Mouse (Mus musculus): Measurements from ENCODE around the gene Zfp978.
A peak's percentile ranks its signal among the peaks of the same experiment; 100 is the strongest.
"Not testable (repeated sequence)": the region's sequence is repeated elsewhere in the genome, so short reads cannot be mapped to it uniquely, and the experiment has no call there.

The Zfp978 gene

GRCm38 (mm10) chr4:147350541-147350940 is 10.6 kb upstream of the Zfp978 start:
- DNase-seq (ENCODE audit: low spot score in 2 of 2), result peak in 1 of 2 experiments; percentile 1

- not testable (repeated sequence) for DNase-seq (ENCODE audit: low spot score in 2 of 2)
Observed at GRCm38 (mm10) chr4:147351376-147351980, 9.6 kb upstream of the Zfp978 start.

- not testable (repeated sequence) for DNase-seq (ENCODE audit: low spot score in 2 of 2)
Observed at GRCm38 (mm10) chr4:147353626-147354025, 7.5 kb upstream of the Zfp978 start.

GRCm38 (mm10) chr4:147356042-147356441 is 5.1 kb upstream of the Zfp978 start:
- not testable (repeated sequence) for DNase-seq (ENCODE audit: low spot score in 2 of 2)

- not testable (repeated sequence) for DNase-seq (ENCODE audit: low spot score in 2 of 2)
Observed at GRCm38 (mm10) chr4:147357195-147357594, 3.9 kb upstream of the Zfp978 start.

- DNase-seq (ENCODE audit: low spot score in 2 of 2), result not testable (repeated sequence)
Observed at GRCm38 (mm10) chr4:147361872-147362271, 769 bp downstream of the Zfp978 start.

- DNase-seq (ENCODE audit: low spot score in 2 of 2), result not testable (repeated sequence)
Observed at GRCm38 (mm10) chr4:147369564-147369963, 8.5 kb downstream of the Zfp978 start.

- not testable (repeated sequence) for DNase-seq (ENCODE audit: low spot score in 2 of 2)
Observed at GRCm38 (mm10) chr4:147383199-147383598, 22.1 kb downstream of the Zfp978 start.

- DNase-seq (ENCODE audit: low spot score in 2 of 2), result not testable (repeated sequence)
Observed at GRCm38 (mm10) chr4:147397201-147397600, 36.1 kb downstream of the Zfp978 start.

- not testable (repeated sequence) for DNase-seq (ENCODE audit: low spot score in 2 of 2)
Observed at GRCm38 (mm10) chr4:147397934-147398682, 37.0 kb downstream of the Zfp978 start.

- DNase-seq (ENCODE audit: low spot score in 2 of 2), result not testable (repeated sequence)
Observed at GRCm38 (mm10) chr4:147398741-147399140, 37.6 kb downstream of the Zfp978 start.

- not testable (repeated sequence) for DNase-seq (ENCODE audit: low spot score in 2 of 2)
Observed at GRCm38 (mm10) chr4:147399505-147399904, 38.4 kb downstream of the Zfp978 start.

GRCm38 (mm10) chr4:147400031-147400847 is 39.1 kb downstream of the Zfp978 start:
- not testable (repeated sequence) for DNase-seq (ENCODE audit: low spot score in 2 of 2)

- DNase-seq (ENCODE audit: low spot score in 2 of 2), result not testable (repeated sequence)
Observed at GRCm38 (mm10) chr4:147400848-147401715, 40.0 kb downstream of the Zfp978 start.

GRCm38 (mm10) chr4:147401736-147402506 is 40.8 kb downstream of the Zfp978 start:
- DNase-seq (ENCODE audit: low spot score in 2 of 2), result peak in 1 of 2 experiments; percentile 15

- not testable (repeated sequence) for DNase-seq (ENCODE audit: low spot score in 2 of 2)
Observed at GRCm38 (mm10) chr4:147402507-147402890, 41.4 kb downstream of the Zfp978 start.

GRCm38 (mm10) chr4:147403509-147403908 is 42.4 kb downstream of the Zfp978 start:
- DNase-seq (ENCODE audit: low spot score in 2 of 2), result not testable (repeated sequence)

- not testable (repeated sequence) for DNase-seq (ENCODE audit: low spot score in 2 of 2)
Observed at GRCm38 (mm10) chr4:147403931-147404913, 43.1 kb downstream of the Zfp978 start.
